Mouse (Mus musculus): ENCODE measurements around the gene Svep1. TPM values are rescaled to one million over a fixed set of nuclear protein-coding genes. Genes with fewer than 3 reads are reported as not detected.

Gene Svep1
- total and polyA plus RNA-seq, 3 experiments, result 0.38 TPM; not detected in 2

DNA sequence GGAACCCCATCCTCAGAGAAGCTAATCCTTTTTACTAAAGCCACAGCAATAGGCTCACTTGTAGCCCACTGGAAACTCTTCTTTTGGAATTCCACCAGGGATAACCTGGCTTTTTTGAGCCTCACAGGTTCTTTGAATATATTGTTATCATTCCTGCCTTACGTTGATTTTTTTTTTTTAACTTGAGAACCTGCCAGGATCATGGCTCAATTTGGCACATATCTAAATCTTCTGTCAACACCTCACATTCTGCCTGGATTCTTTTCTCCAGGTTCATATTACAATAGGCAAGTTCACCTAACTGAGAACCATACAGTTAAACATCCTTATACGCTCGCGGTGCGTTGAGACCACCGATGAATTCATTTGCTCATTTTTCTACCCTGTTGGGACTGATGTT is 28.2 kb downstream of the Svep1 start:
- no peak for ATAC-seq (ENCODE audit: extremely low read depth, insufficient number of reproducible peaks, low FRiP score, poor library complexity, severe bottlenecking)
- no peak overlapping the region for H3K4me3 ChIP-seq (ENCODE audit: low read depth, low read length)
- DNase-seq (ENCODE audit: low spot score), result no peak
- H3K36me3 ChIP-seq (replicated peaks), result no peaks in the 10 kb centered on the region
- H3K27me3 ChIP-seq (ENCODE audit: insufficient read depth, low read length), result no peaks in the 10 kb centered on the region
- H3K4me1 ChIP-seq (ENCODE audit: insufficient read depth, low read depth, low read length), result no peaks in the 10 kb centered on the region
- TF ChIP-seq TAL1 (conservative IDR thresholded peaks at IDR 0.05; ENCODE audit: low read depth, low read length), result no peak
- TF ChIP-seq GATA1 (IDR thresholded peaks at IDR 0.05; ENCODE audit: borderline replicate concordance, low read length), result no peak
- TF ChIP-seq GATA2 (IDR thresholded peaks at IDR 0.05; ENCODE audit: borderline replicate concordance, low read depth, low read length), result no peak
- TF ChIP-seq POLR2AphosphoS5 (IDR thresholded peaks at IDR 0.05; ENCODE audit: insufficient replicate concordance, low read depth, low read length), result no peak
- TF ChIP-seq CTCF (IDR thresholded peaks at IDR 0.05; ENCODE audit: low read depth, low read length), result no peak
- H3K9me3 ChIP-seq (replicated peaks), result peaks cover 37% of the 10 kb centered on the region

DNA sequence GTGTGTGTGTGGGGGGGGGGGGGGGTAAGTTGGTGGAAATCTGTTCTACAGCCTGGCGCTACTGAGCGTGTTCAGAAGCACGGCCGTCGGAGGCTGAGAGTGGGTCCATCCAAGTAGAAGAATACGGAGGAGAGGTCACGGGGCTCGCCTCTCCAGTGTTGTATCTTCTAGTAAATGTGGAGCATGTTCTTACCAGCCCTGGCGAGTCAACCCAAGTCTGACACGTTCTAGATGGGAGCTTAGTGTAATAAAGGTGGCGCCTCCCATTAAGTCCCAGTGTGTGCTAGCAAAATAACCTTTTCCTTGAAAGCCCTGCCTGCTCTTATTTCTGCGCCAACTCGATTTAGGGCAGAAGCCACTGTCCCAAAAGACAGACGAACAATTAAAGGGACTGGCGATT is 29.4 kb downstream of the Svep1 start:
- TF ChIP-seq CTCF (IDR thresholded peaks at IDR 0.05; ENCODE audit: low read depth, low read length) (no peak), GATA2 (IDR thresholded peaks at IDR 0.05; ENCODE audit: borderline replicate concordance, low read depth, low read length) (no peak), POLR2AphosphoS5 (IDR thresholded peaks at IDR 0.05; ENCODE audit: insufficient replicate concordance, low read depth, low read length) (no peak), GATA1 (IDR thresholded peaks at IDR 0.05; ENCODE audit: borderline replicate concordance, low read length) (no peak), TAL1 (conservative IDR thresholded peaks at IDR 0.05; ENCODE audit: low read depth, low read length) (no peak)
- Histone ChIP-seq H3K4me1 (ENCODE audit: insufficient read depth, low read depth, low read length) (no peaks in the 10 kb centered on the region), H3K27me3 (ENCODE audit: insufficient read depth, low read length) (no peaks in the 10 kb centered on the region), H3K9me3 (replicated peaks) (peaks cover 41% of the 10 kb centered on the region), H3K4me3 (ENCODE audit: low read depth, low read length) (no peak overlapping the region), H3K36me3 (replicated peaks) (no peaks in the 10 kb centered on the region)
- ATAC-seq (ENCODE audit: extremely low read depth, insufficient number of reproducible peaks, low FRiP score, poor library complexity, severe bottlenecking), result no peak
- no peak for DNase-seq (ENCODE audit: low spot score)

DNA sequence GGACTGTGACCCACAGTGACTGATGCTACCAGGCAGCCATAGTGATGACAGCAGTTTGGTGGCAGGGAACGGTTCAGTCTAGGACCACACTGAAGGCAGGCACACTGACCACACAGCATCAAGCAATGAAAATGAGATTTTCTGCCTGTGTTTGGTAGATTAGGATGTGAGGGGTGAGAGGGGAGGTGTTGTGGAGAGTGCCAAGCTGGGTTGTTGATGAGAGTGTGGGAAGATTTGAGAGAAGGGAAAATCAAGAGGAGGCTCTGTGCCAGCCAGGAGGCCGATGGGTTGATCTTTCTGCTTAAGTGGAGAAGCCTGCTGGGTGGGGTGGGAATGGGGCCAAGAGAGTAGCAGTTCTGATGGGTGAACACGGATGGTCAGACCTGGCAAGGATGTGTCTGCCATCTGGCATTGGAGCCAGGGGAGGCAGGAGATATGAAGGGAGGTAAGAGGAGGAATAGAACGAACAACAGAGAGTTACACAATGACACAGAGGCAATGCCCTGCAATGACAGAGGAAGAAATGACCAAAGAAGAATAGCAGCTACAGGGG is 32.1 kb downstream of the Svep1 start:
- H3K9me3 ChIP-seq (replicated peaks), result peaks cover 38% of the 10 kb centered on the region
- H3K4me3 ChIP-seq (ENCODE audit: low read depth, low read length), result no peak overlapping the region
- ATAC-seq (ENCODE audit: extremely low read depth, insufficient number of reproducible peaks, low FRiP score, poor library complexity, severe bottlenecking) (no peak), DNase-seq (ENCODE audit: low spot score) (no peak)
- H3K27me3 ChIP-seq (ENCODE audit: insufficient read depth, low read length), result no peaks in the 10 kb centered on the region
- no peaks in the 10 kb centered on the region for H3K4me1 ChIP-seq (ENCODE audit: insufficient read depth, low read depth, low read length)
- TF ChIP-seq GATA2 (IDR thresholded peaks at IDR 0.05; ENCODE audit: borderline replicate concordance, low read depth, low read length) (no peak), TAL1 (conservative IDR thresholded peaks at IDR 0.05; ENCODE audit: low read depth, low read length) (no peak), POLR2AphosphoS5 (IDR thresholded peaks at IDR 0.05; ENCODE audit: insufficient replicate concordance, low read depth, low read length) (no peak), CTCF (IDR thresholded peaks at IDR 0.05; ENCODE audit: low read depth, low read length) (no peak), GATA1 (IDR thresholded peaks at IDR 0.05; ENCODE audit: borderline replicate concordance, low read length) (no peak)
- H3K36me3 ChIP-seq (replicated peaks), result no peaks in the 10 kb centered on the region

- H3K4me3 ChIP-seq (ENCODE audit: low read depth, low read length), result no peak overlapping the region
- no peaks in the 10 kb centered on the region for H3K27me3 ChIP-seq (ENCODE audit: insufficient read depth, low read length)
- no peaks in the 10 kb centered on the region for H3K36me3 ChIP-seq (replicated peaks)
- DNase-seq (ENCODE audit: low spot score) (no peak), ATAC-seq (ENCODE audit: extremely low read depth, insufficient number of reproducible peaks, low FRiP score, poor library complexity, severe bottlenecking) (no peak)
- TF ChIP-seq GATA1 (IDR thresholded peaks at IDR 0.05; ENCODE audit: borderline replicate concordance, low read length) (no peak), TAL1 (conservative IDR thresholded peaks at IDR 0.05; ENCODE audit: low read depth, low read length) (no peak), GATA2 (IDR thresholded peaks at IDR 0.05; ENCODE audit: borderline replicate concordance, low read depth, low read length) (no peak), POLR2AphosphoS5 (IDR thresholded peaks at IDR 0.05; ENCODE audit: insufficient replicate concordance, low read depth, low read length) (no peak), CTCF (IDR thresholded peaks at IDR 0.05; ENCODE audit: low read depth, low read length) (no peak)
- H3K9me3 ChIP-seq (replicated peaks), result peaks cover 32% of the 10 kb centered on the region
- H3K4me1 ChIP-seq (ENCODE audit: insufficient read depth, low read depth, low read length), result no peaks in the 10 kb centered on the region
Observed at GRCm38 (mm10) chr4:58173401-58173800, 33.3 kb downstream of the Svep1 start.

DNA sequence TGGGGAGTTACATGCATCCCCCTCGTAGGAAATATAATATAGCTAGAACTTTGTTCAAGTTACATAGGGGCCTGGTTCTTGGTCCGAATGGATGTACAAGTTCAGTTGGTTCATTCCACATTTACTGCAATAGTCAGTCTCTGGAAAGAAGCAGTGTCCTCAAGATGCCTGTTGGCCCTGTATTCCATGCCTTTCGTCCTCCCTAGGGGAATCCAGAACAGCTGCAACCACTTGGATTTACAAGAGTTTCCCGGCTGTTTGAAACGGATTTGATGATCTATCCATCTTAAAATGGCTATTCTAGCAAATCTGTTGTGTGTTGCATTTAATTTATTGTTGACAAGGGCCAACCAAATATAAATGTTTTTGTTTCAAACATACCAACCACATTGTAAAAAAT is 36.2 kb downstream of the Svep1 start:
- no peak overlapping the region for H3K4me3 ChIP-seq (ENCODE audit: low read depth, low read length)
- TF ChIP-seq TAL1 (conservative IDR thresholded peaks at IDR 0.05; ENCODE audit: low read depth, low read length) (no peak), CTCF (IDR thresholded peaks at IDR 0.05; ENCODE audit: low read depth, low read length) (no peak), GATA2 (IDR thresholded peaks at IDR 0.05; ENCODE audit: borderline replicate concordance, low read depth, low read length) (no peak), GATA1 (IDR thresholded peaks at IDR 0.05; ENCODE audit: borderline replicate concordance, low read length) (no peak), POLR2AphosphoS5 (IDR thresholded peaks at IDR 0.05; ENCODE audit: insufficient replicate concordance, low read depth, low read length) (no peak)
- H3K36me3 ChIP-seq (replicated peaks), result no peaks in the 10 kb centered on the region
- peaks cover 24% of the 10 kb centered on the region for H3K9me3 ChIP-seq (replicated peaks)
- no peaks in the 10 kb centered on the region for H3K4me1 ChIP-seq (ENCODE audit: insufficient read depth, low read depth, low read length)
- ATAC-seq (ENCODE audit: extremely low read depth, insufficient number of reproducible peaks, low FRiP score, poor library complexity, severe bottlenecking), result no peak
- H3K27me3 ChIP-seq (ENCODE audit: insufficient read depth, low read length), result no peaks in the 10 kb centered on the region
- DNase-seq (ENCODE audit: low spot score), result no peak

DNA sequence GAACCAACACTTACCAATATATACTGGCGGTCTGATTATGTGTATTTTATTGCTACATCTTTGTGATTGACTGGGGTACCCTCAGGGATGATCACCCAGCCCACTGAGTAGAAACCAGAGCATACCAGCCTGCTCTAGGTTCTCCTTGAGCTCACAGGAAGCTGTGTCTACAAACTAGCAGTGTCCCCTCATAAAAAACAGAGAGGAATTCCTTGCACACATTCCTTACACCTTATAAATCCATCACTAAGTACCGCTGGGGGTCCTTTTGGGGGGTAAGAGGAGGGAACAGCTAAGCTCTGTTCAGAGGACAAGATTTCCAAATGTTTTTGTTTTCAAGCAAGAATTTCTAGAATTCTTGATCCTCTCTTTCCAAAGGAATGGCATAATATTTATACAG is 36.7 kb downstream of the Svep1 start:
- TF ChIP-seq GATA2 (IDR thresholded peaks at IDR 0.05; ENCODE audit: borderline replicate concordance, low read depth, low read length) (no peak), CTCF (IDR thresholded peaks at IDR 0.05; ENCODE audit: low read depth, low read length) (no peak), GATA1 (IDR thresholded peaks at IDR 0.05; ENCODE audit: borderline replicate concordance, low read length) (no peak), POLR2AphosphoS5 (IDR thresholded peaks at IDR 0.05; ENCODE audit: insufficient replicate concordance, low read depth, low read length) (no peak), TAL1 (conservative IDR thresholded peaks at IDR 0.05; ENCODE audit: low read depth, low read length) (no peak)
- Histone ChIP-seq H3K27me3 (ENCODE audit: insufficient read depth, low read length) (no peaks in the 10 kb centered on the region), H3K9me3 (replicated peaks) (peaks cover 24% of the 10 kb centered on the region), H3K4me3 (ENCODE audit: low read depth, low read length) (no peak overlapping the region), H3K4me1 (ENCODE audit: insufficient read depth, low read depth, low read length) (no peaks in the 10 kb centered on the region), H3K36me3 (replicated peaks) (no peaks in the 10 kb centered on the region)
- DNase-seq (ENCODE audit: low spot score) (no peak), ATAC-seq (ENCODE audit: extremely low read depth, insufficient number of reproducible peaks, low FRiP score, poor library complexity, severe bottlenecking) (no peak)

All from G1E (cell line).